Mouse (Mus musculus): Measurements from ENCODE around the gene Qk. TPM values are rescaled to one million over a fixed set of nuclear protein-coding genes. Genes with fewer than 3 reads are reported as not detected.

Gene Qk
- polyA plus RNA-seq, 1 experiment from 2014 or later = 64.6 TPM

DNA sequence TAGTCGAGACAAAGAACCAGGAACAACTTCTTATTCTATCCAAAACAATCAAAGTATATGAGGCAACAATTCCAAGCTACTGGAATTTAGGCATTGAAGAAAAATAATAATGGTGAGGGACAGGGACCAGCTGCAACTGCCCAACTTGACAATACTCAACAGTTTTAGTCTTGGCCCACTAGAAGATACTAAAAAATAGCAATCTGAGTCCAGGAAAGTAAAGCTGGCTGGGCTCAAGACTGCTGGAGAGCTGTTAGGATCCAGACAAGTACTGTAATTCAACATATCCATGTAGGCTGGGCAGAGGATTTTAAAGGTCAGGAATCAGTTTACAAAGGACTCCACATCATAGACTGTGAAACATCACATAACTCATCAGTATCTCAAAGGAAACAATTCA is 79.6 kb downstream of the Qk start:
- 89% methylated on average over 1 of the region's 1 CpGs for WGBS
- Histone ChIP-seq H3K27me3 (ENCODE audit: control insufficient read depth, insufficient read depth, low read length) (no peaks in the 10 kb centered on the region), H3K36me3 (ENCODE audit: control insufficient read depth, insufficient read depth, low read length) (no peaks in the 10 kb centered on the region), H3K9me3 (ENCODE audit: control insufficient read depth, low read length) (no peaks in the 10 kb centered on the region), H3K27ac (ENCODE audit: low read depth, low read length) (no peak overlapping the region), H3K4me3 (ENCODE audit: low read depth, low read length) (no peak overlapping the region), H3K4me1 (ENCODE audit: control insufficient read depth, insufficient read depth, low read length) (no peaks in the 10 kb centered on the region), H3K4me2 (ENCODE audit: low read depth, low read length) (no peak overlapping the region), H3K9ac (replicated peaks; ENCODE audit: low read depth, low read length) (no peak overlapping the region)
- ATAC-seq (ENCODE audit: low read depth) = no peak

DNA sequence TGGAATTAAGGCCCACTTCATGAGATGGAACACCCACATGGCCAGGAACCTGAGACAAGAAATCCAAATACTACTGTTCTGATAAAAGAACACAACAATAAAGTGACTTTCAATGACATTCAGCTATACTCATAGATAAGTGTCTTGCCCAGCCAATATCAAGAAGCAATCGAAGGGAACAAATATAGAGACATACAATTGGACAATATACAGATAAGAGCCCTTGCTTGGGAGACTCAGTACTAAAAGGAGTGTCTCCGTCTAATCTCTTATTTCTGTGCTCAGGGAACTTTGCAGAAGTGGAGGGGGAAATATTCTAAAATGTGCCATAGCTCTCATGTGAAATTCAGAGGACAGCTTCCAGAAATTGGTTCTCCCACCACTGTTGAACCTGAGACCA is 83.1 kb downstream of the Qk start:
- Histone ChIP-seq H3K27me3 (ENCODE audit: control insufficient read depth, insufficient read depth, low read length) (no peaks in the 10 kb centered on the region), H3K4me1 (ENCODE audit: control insufficient read depth, insufficient read depth, low read length) (no peaks in the 10 kb centered on the region), H3K27ac (ENCODE audit: low read depth, low read length) (no peak overlapping the region), H3K36me3 (ENCODE audit: control insufficient read depth, insufficient read depth, low read length) (no peaks in the 10 kb centered on the region), H3K4me2 (ENCODE audit: low read depth, low read length) (no peak overlapping the region), H3K9ac (replicated peaks; ENCODE audit: low read depth, low read length) (no peak overlapping the region), H3K9me3 (ENCODE audit: control insufficient read depth, low read length) (no peaks in the 10 kb centered on the region), H3K4me3 (ENCODE audit: low read depth, low read length) (no peak overlapping the region)
- no peak for ATAC-seq (ENCODE audit: low read depth)
- 98% methylated on average over 2 of the region's 2 CpGs for whole genome bisulfite sequencing

DNA sequence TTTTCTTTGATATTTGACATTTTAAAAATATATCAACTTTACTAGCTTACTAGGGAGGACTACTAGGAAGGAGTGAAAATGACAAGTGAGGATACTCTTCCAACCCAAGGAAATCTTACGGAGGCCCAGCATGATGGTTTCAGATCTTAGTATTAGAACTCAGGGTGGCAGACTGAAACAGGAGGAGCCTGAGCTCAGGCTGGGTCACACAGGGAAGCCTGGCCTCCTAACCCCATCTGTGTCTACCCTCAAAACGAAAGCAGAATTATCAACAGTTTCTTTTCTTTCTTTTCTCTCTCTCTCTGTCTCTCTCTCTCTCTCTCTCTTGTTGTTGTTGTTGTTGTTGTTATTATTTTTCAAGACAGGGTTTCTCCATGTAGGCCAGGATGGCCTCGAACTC is 87.2 kb downstream of the Qk start:
- WGBS = 89% methylated on average over 3 of the region's 3 CpGs
- H3K4me1 ChIP-seq (ENCODE audit: control insufficient read depth, insufficient read depth, low read length) = no peaks in the 10 kb centered on the region
- no peak overlapping the region for H3K4me2 ChIP-seq (ENCODE audit: low read depth, low read length)
- H3K9me3 ChIP-seq (ENCODE audit: control insufficient read depth, low read length) = no peaks in the 10 kb centered on the region
- H3K27me3 ChIP-seq (ENCODE audit: control insufficient read depth, insufficient read depth, low read length) = no peaks in the 10 kb centered on the region
- H3K4me3 ChIP-seq (ENCODE audit: low read depth, low read length) = no peak overlapping the region
- H3K27ac ChIP-seq (ENCODE audit: low read depth, low read length) = no peak overlapping the region
- H3K9ac ChIP-seq (replicated peaks; ENCODE audit: low read depth, low read length) = no peak overlapping the region
- H3K36me3 ChIP-seq (ENCODE audit: control insufficient read depth, insufficient read depth, low read length) = no peaks in the 10 kb centered on the region
- no peak for ATAC-seq (ENCODE audit: low read depth)

DNA sequence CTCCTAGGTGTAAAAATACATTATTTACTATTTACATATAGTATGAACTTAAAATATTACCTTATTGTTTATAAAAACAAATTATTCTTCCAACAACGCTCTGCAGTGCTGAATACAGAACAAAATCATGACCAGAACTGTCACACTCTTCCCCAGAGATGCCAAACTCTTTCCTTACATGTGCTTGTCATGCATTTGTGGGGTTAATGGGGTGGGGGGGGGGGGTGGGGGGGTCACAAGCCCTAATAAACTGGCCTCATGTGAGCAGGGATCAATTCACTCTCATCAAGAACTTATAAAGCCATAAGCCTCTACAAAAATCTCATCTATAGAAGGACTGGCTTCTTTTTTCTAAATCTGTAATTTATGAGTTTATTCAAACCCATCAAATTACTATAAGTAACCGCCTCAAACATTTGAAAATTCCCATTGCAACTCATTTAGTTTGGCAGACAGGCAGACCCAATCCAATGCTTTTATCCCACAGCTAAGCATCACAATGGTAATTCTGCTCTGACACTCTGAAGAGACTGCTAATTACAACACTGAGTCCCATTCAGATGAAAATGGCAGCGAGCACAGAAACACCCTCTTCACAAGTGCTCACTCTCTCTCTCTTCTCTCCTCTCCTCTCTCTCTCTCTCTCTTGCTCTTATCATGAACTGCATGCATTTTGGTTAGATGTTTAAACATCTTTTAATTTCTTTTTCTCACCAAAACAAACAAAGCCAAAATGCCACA is 91.7 kb downstream of the Qk start:
- no peak overlapping the region for H3K9ac ChIP-seq (replicated peaks; ENCODE audit: low read depth, low read length)
- no peak overlapping the region for H3K4me2 ChIP-seq (ENCODE audit: low read depth, low read length)
- no peak overlapping the region for H3K27ac ChIP-seq (ENCODE audit: low read depth, low read length)
- H3K36me3 ChIP-seq (ENCODE audit: control insufficient read depth, insufficient read depth, low read length) = no peaks in the 10 kb centered on the region
- H3K27me3 ChIP-seq (ENCODE audit: control insufficient read depth, insufficient read depth, low read length) = no peaks in the 10 kb centered on the region
- no peak overlapping the region for H3K4me3 ChIP-seq (ENCODE audit: low read depth, low read length)
- ATAC-seq (ENCODE audit: low read depth) = no peak
- 33% methylated on average over 3 of the region's 3 CpGs for WGBS
- no peaks in the 10 kb centered on the region for H3K4me1 ChIP-seq (ENCODE audit: control insufficient read depth, insufficient read depth, low read length)
- H3K9me3 ChIP-seq (ENCODE audit: control insufficient read depth, low read length) = no peaks in the 10 kb centered on the region

DNA sequence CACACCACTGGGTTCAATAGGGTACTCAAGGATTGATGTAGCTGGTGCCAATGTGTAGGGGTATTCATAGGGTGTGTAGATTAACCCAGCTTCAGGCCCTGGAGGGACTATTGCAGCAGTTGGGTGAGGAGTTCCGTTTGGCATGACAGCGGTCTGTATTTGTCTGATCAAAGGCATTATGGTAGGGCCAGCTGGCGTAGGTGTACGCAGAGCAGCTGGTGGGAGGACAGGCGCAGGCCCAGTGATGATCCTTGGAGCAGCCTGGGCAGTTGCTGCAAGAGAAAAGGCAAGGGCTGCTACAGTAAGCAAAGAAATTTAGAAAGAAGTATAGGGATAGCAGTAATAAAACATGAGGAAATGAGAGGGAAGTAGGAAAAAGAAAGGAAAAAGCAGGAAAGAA is 103.5 kb downstream of the Qk start:
- WGBS = 62% methylated on average over 5 of the region's 5 CpGs
- Histone ChIP-seq H3K4me3 (ENCODE audit: low read depth, low read length) (no peak overlapping the region), H3K27ac (ENCODE audit: low read depth, low read length) (no peak overlapping the region), H3K27me3 (ENCODE audit: control insufficient read depth, insufficient read depth, low read length) (no peaks in the 10 kb centered on the region), H3K4me2 (ENCODE audit: low read depth, low read length) (no peak overlapping the region), H3K9me3 (ENCODE audit: control insufficient read depth, low read length) (no peaks in the 10 kb centered on the region), H3K9ac (replicated peaks; ENCODE audit: low read depth, low read length) (no peak overlapping the region), H3K36me3 (ENCODE audit: control insufficient read depth, insufficient read depth, low read length) (peaks cover 5% of the 10 kb centered on the region; the same call in 1 of the 2 replicates), H3K4me1 (ENCODE audit: control insufficient read depth, insufficient read depth, low read length) (no peaks in the 10 kb centered on the region)
- 0 out of 2 replicates have a peak, but pooled peaks have one; percentile 21 for ATAC-seq (ENCODE audit: low read depth)

DNA sequence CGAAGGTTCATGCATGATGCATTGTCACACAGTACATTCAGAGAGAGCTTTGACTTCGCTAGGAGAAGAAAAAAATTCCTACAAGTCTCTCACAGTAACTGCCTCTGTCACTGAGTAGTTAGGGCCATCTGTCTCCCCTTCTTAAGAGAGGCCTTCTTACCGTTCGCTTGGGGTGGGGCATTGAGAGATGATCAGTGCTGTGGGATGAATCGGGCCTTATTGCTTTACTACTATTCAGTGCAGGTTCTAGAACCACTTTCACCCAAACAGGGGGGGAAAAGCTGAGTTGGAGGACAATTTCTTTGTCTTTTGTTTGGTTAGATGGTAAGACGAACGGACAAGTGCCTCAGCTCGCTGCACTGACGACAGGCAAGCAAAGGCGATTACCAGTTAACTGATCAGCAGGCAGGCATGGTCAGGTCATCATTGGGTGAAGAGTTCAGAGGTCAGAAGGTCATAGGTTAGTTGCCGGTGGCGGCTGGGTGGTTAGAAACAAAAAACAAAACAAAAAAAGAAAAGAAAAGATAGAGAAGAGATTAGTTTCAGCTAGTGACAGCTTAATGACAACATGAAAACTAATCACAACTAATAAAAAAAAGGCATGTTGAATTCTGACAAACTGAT is 110.4 kb downstream of the Qk start:
- 9% methylated on average over 12 of the region's 12 CpGs for WGBS
- Histone ChIP-seq H3K4me2 (ENCODE audit: low read depth, low read length) (no peak overlapping the region), H3K36me3 (ENCODE audit: control insufficient read depth, insufficient read depth, low read length) (peaks cover 11% of the 10 kb centered on the region; the same call in 1 of the 2 replicates), H3K9me3 (ENCODE audit: control insufficient read depth, low read length) (no peaks in the 10 kb centered on the region), H3K4me3 (ENCODE audit: low read depth, low read length) (no peak overlapping the region), H3K4me1 (ENCODE audit: control insufficient read depth, insufficient read depth, low read length) (no peaks in the 10 kb centered on the region), H3K27me3 (ENCODE audit: control insufficient read depth, insufficient read depth, low read length) (no peaks in the 10 kb centered on the region), H3K27ac (ENCODE audit: low read depth, low read length) (no peak overlapping the region), H3K9ac (replicated peaks; ENCODE audit: low read depth, low read length) (no peak overlapping the region)
- no peak for ATAC-seq (ENCODE audit: low read depth)

DNA sequence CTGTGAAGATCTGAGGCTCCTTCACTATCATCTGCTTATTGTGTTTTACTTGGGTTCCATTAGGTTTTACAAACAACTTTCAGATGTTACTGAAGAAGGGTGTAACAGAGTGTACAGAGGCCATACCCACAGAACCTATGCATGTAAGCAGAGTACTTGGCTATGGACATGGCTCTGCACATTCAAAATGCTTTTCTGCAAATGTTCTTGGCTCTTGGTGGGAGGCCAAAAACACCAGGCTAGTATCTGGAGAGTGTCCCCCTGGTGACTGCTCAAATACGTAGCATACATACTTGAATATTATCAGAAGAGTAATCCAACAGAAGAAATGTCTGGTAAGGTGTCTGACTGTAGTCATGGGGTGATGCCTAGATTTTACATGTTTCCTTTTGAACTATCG is 121.0 kb downstream of the Qk start:
- no peak overlapping the region for H3K27ac ChIP-seq (ENCODE audit: low read depth, low read length)
- H3K9me3 ChIP-seq (ENCODE audit: control insufficient read depth, low read length) = no peaks in the 10 kb centered on the region
- H3K36me3 ChIP-seq (ENCODE audit: control insufficient read depth, insufficient read depth, low read length) = no peaks in the 10 kb centered on the region
- no peaks in the 10 kb centered on the region for H3K4me1 ChIP-seq (ENCODE audit: control insufficient read depth, insufficient read depth, low read length)
- H3K9ac ChIP-seq (replicated peaks; ENCODE audit: low read depth, low read length) = no peak overlapping the region
- ATAC-seq (ENCODE audit: low read depth) = no peak
- H3K4me3 ChIP-seq (ENCODE audit: low read depth, low read length) = no peak overlapping the region
- no peaks in the 10 kb centered on the region for H3K27me3 ChIP-seq (ENCODE audit: control insufficient read depth, insufficient read depth, low read length)
- WGBS = 94% methylated on average over 2 of the region's 2 CpGs
- no peak overlapping the region for H3K4me2 ChIP-seq (ENCODE audit: low read depth, low read length)

DNA sequence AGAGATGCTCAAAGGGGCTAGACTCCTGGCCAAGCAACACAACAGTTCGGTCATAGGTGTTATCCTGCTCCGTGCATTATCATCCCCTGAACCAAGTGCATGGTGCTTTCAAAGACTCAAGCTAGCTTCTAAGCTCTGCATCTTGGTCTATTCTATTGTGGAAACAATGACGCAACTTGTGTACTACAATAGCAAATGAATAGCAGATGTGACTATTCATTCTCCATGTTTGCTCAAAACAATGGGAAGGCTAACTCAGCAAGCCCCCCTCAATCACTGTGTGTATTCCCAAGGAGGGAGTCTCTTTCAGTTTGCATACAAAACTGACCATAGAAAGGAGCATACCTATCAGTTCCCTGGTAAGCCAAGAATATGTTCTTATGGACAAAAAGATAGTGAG is 121.4 kb downstream of the Qk start:
- Histone ChIP-seq H3K27me3 (ENCODE audit: control insufficient read depth, insufficient read depth, low read length) (no peaks in the 10 kb centered on the region), H3K9ac (replicated peaks; ENCODE audit: low read depth, low read length) (no peak overlapping the region), H3K4me1 (ENCODE audit: control insufficient read depth, insufficient read depth, low read length) (no peaks in the 10 kb centered on the region), H3K27ac (ENCODE audit: low read depth, low read length) (no peak overlapping the region), H3K9me3 (ENCODE audit: control insufficient read depth, low read length) (no peaks in the 10 kb centered on the region), H3K4me2 (ENCODE audit: low read depth, low read length) (no peak overlapping the region), H3K36me3 (ENCODE audit: control insufficient read depth, insufficient read depth, low read length) (no peaks in the 10 kb centered on the region), H3K4me3 (ENCODE audit: low read depth, low read length) (no peak overlapping the region)
- ATAC-seq (ENCODE audit: low read depth) = no peak
- 93% methylated on average over 3 of the region's 3 CpGs for WGBS

DNA sequence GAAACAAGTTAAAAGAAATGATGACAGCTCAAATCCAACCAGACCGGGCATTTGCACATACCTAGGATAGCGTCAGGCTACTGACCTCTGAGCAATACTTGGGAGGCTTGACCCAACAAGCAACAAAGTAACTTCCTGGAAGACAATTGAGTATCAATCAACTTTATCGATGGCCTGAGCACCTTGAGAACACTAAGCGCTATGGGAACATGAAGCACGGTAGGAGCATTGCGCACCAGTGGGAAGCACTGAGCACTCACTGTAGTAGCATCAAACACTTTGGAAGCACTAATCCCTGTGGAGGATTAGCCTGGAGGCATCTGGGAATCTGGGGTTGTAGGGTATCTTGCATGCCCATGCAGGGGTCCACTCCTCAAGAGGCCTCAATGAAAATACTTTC is 124.0 kb downstream of the Qk start:
- WGBS = 93% methylated on average over 6 of the region's 6 CpGs
- Histone ChIP-seq H3K4me1 (ENCODE audit: control insufficient read depth, insufficient read depth, low read length) (no peaks in the 10 kb centered on the region), H3K9me3 (ENCODE audit: control insufficient read depth, low read length) (no peaks in the 10 kb centered on the region), H3K9ac (replicated peaks; ENCODE audit: low read depth, low read length) (no peak overlapping the region), H3K4me3 (ENCODE audit: low read depth, low read length) (no peak overlapping the region), H3K27ac (ENCODE audit: low read depth, low read length) (no peak overlapping the region), H3K4me2 (ENCODE audit: low read depth, low read length) (no peak overlapping the region), H3K27me3 (ENCODE audit: control insufficient read depth, insufficient read depth, low read length) (no peaks in the 10 kb centered on the region), H3K36me3 (ENCODE audit: control insufficient read depth, insufficient read depth, low read length) (no peaks in the 10 kb centered on the region)
- no peak for ATAC-seq (ENCODE audit: low read depth)
